Mouse (Mus musculus) adrenal gland, postnatal 10 days (tissue): ENCODE data around the gene Slc35g2. TPM values are rescaled to one million over a fixed set of nuclear protein-coding genes. Genes with fewer than 3 reads are reported as not detected.

Experiments
- total RNA-seq, 2 experiments: library from RNA; stranded (reverse); gene quantifications; 2 replicates each; pipeline ENCODE4 v1.2.3; 2021

The Slc35g2 gene
- total RNA-seq, 2 experiments from 2014 or later = 5.9 to 7.6 TPM

Other genes with a start within 250 kb of the Slc35g2 start
- gene Il20rb, start 84.3 kb downstream of the Slc35g2 start, total RNA-seq = 1 to 10 TPM; 1.5 to 2.9 TPM
- 10 to 100 TPM; 52.4 to 57.3 TPM for gene Nck1, start 25.0 kb downstream of the Slc35g2 start, total RNA-seq
- 10 to 100 TPM; 41.4 to 47.9 TPM for gene Stag1, start 26.7 kb upstream of the Slc35g2 start, total RNA-seq